Comparison of ENCODE assay signal across 7 mouse cellular contexts in genomic region chr7:125888373-125888772, GRCm38 (mm10).
A peak's percentile ranks its signal among the peaks of the same experiment; 100 is the strongest.
DNase-seq lines count a peak whose midpoint lies in the region; TF ChIP-seq lines count a peak whose summit lies in the region.

No protein-coding gene starts in this region.

- H3K4me3 ChIP-seq in gastrocnemius, adult 2 months = no peak overlapping the region
- H3K4me3 ChIP-seq in layer of hippocampus, adult 2 months = no peak overlapping the region

- TF ChIP-seq CTCF in gastrocnemius, adult 2 months (IDR thresholded peaks at IDR 0.05) = peak; percentile 10; the same call in 1 of the 2 replicates
- 0 out of 2 replicates have a peak, but pooled peaks have one; percentile 13 for TF ChIP-seq CTCF in layer of hippocampus, adult 2 months (conservative IDR thresholded peaks at IDR 0.05)

- intact Hi-C loops in gastrocnemius, adult 2 months (cut with DNase I) = no loop called here

- no peak overlapping the region for H3K27ac ChIP-seq in gastrocnemius, adult 2 months
- no peak overlapping the region for H3K27ac ChIP-seq in layer of hippocampus, adult 2 months

- DNase-seq in kidney, postnatal 10 days = peak; percentile 27
- no peak for DNase-seq in kidney, adult 9 months
- peak; percentile 68 for DNase-seq in gastrocnemius, adult 2 months
- peak; percentile 79 for DNase-seq in layer of hippocampus, adult 2 months (ENCODE audit: low spot score in 2 of 2)
- peak; percentile 71 for DNase-seq in lung, postnatal 10 days
- no peak for DNase-seq in thymus, postnatal 10 days (ENCODE audit: low spot score in 2 of 2)
- no peak for DNase-seq in embryo, embryonic 11 days

Comparison
In these comparisons a context has a peak if more than half of its experiments do, and no peak if none do; other contexts are left out.
1. DNase-seq: peak in kidney, postnatal 10 days (single experiment), gastrocnemius, adult 2 months (single experiment), layer of hippocampus, adult 2 months (2 of 2) and lung, postnatal 10 days (single experiment); none in kidney, adult 9 months (single experiment), thymus, postnatal 10 days (0 of 2) and embryo, embryonic 11 days (single experiment).